Mouse (Mus musculus) macrophage (primary cell): Measurements from ENCODE around the gene Cyb5rl. TPM values are rescaled to one million over a fixed set of nuclear protein-coding genes. Genes with fewer than 3 reads are reported as not detected.

Experiments
- H3K27ac ChIP-seq: fragments of 350-480 bp; formaldehyde crosslinking; 2 replicates; pipeline ENCODE4 v1.9.0; 2021
- H3K36me3 ChIP-seq: fragments of 350-480 bp; formaldehyde crosslinking; 2 replicates; pipeline ENCODE4 v1.9.0; 2021; ENCODE audit errors: inconsistent target
- H3K4me3 ChIP-seq: fragments of 350-480 bp; formaldehyde crosslinking; 2 replicates; pipeline ENCODE4 v1.9.0; 2021; ENCODE audit errors: inconsistent target
- H3K79me2 ChIP-seq: fragments of 350-480 bp; formaldehyde crosslinking; 2 replicates; pipeline ENCODE4 v1.9.0; 2021; ENCODE audit errors: inconsistent target
- WGBS: methylation state at CpG from one replicate; pipeline ENCODE4 v1.1.7; 2026; ENCODE audit warnings: inconsistent platforms; ENCODE audit not compliant: missing documents; 5-methylcytosine and 5-hydroxymethylcytosine counted together
- polyA plus RNA-seq: library from polyadenylated mRNA; stranded (reverse); fragments of 250-400 nt; gene quantifications from 3 replicates; pipeline ENCODE4 v1.2.4, GENCODE M21; 2018; ENCODE audit warnings: inconsistent platforms

Gene Cyb5rl
- polyA plus RNA-seq, 1 experiment from 2014 or later: 2.2 TPM

DNA sequence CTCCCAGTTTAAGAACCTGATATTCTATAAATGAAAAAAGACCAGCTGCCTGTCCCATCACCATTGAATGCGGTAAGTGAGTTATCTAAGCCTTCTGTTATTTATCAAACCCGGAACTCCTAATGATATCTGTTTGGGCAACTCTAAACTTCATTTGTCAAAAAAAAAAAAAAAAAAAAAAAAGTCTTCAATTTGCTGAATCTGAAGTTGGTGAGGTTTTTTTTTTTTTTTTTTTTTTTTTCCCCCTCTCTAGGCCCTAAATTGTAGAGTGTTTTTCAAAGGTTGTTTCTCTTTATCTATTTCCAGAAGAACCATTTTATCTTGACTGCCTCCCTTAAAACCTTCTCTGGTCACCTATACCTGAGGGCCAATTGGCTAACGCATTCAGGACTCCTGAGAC is 68.1 kb downstream of the Cyb5rl start:
- H3K27ac ChIP-seq: no peak overlapping the region
- H3K36me3 ChIP-seq: peaks cover 16% of the 10 kb centered on the region
- H3K79me2 ChIP-seq: no peaks in the 10 kb centered on the region
- H3K4me3 ChIP-seq: no peak overlapping the region
- WGBS: 100% methylated on average over 3 of the region's 3 CpGs

DNA sequence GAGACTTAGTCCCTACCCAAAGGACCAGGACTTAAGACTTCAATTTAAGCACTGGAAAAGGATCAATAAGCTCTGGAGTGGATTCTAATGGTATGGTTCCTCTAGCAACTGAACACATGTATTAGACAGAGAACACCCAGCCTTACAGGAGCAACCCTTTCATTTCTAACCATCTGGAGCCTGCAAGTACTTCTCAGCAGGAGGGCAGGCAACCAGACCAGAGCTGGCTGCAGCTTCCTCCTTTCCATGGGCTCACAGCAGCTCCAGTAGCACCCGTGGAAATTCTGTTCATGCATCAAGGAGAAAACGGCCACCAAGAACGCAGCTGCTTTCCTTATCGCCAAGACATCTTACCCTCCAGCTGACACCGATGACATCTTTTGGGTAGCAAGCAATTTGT is 68.9 kb downstream of the Cyb5rl start:
- Histone ChIP-seq H3K4me3 (no peak overlapping the region), H3K79me2 (no peaks in the 10 kb centered on the region), H3K27ac (no peak overlapping the region), H3K36me3 (peaks cover 16% of the 10 kb centered on the region)
- 69% methylated on average over 5 of the region's 5 CpGs for WGBS

DNA sequence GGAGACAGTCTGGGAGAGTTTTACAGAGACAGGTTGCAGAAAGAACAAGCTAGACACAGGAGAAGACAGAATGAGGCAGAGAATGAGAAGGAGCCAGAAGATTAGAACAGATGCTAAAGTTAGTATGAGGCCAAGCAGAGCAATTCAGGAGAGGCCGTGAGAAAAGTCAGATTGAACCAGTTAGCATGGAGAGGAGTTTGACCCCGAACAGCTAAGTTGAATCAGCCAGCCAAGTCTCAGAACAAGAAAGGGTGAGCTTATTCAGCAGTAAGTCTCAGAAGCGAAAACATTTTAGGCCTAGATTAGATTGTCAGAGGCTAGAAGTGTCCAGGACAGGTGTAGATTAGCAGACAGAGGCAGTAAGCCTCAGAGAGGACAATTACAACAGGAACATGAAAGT is 69.7 kb downstream of the Cyb5rl start:
- Histone ChIP-seq H3K79me2 (no peaks in the 10 kb centered on the region), H3K4me3 (no peak overlapping the region), H3K36me3 (peaks cover 16% of the 10 kb centered on the region), H3K27ac (no peak overlapping the region)
- WGBS: 96% methylated on average over 3 of the region's 3 CpGs

Other genes starting within 250 kb of the Cyb5rl start
- gene Ssbp3, start 156.3 kb upstream of the Cyb5rl start, polyA plus RNA-seq: 20.3 to 44.3 TPM (median 27.6 TPM) in 3 replicates
- 27.4 to 36.5 TPM (median 34.4 TPM) in 3 replicates for gene Mrpl37, start 120 bp upstream of the Cyb5rl start, polyA plus RNA-seq
- gene Cdcp2, start 29.9 kb downstream of the Cyb5rl start, polyA plus RNA-seq: not detected in 3 replicates
- 130 to 235 TPM (median 181 TPM) in 3 replicates for gene Tmem59, start 111.4 kb downstream of the Cyb5rl start, polyA plus RNA-seq
- gene Tceanc2, start 112.1 kb downstream of the Cyb5rl start, polyA plus RNA-seq: 33.9 to 65.4 TPM (median 51.7 TPM) in 3 replicates
- gene Ldlrad1, start 142.2 kb downstream of the Cyb5rl start, polyA plus RNA-seq: not detected in 3 replicates
- gene Lrrc42, start 186.5 kb downstream of the Cyb5rl start, polyA plus RNA-seq: 8.4 to 11.4 TPM (median 10.0 TPM) in 3 replicates
- 16.2 to 43.5 TPM (median 22.6 TPM) in 3 replicates for gene Hspb11, start 186.6 kb downstream of the Cyb5rl start, polyA plus RNA-seq
- gene Dio1, start 240.2 kb downstream of the Cyb5rl start, polyA plus RNA-seq: not detected in 3 replicates
- gene Yipf1, start 247.4 kb downstream of the Cyb5rl start, polyA plus RNA-seq: 33.6 to 49.3 TPM (median 47.6 TPM) in 3 replicates